Comparison of ENCODE assay signal across 8 mouse cellular contexts in genomic region chr11:115473626-115474275, GRCm38 (mm10). TPM values are rescaled to one million over a fixed set of nuclear protein-coding genes. Genes with fewer than 3 reads are reported as not detected.
DNase-seq lines count a peak whose midpoint lies in the region; ATAC-seq lines count a peak whose summit lies in the region.

No protein-coding gene starts in this region.

- peak; percentile 95 for DNase-seq in R1 (ENCODE audit: low read depth, low spot score)
- DNase-seq in cerebellum, postnatal 25 days: peak; percentile 98 to 99
- DNase-seq in frontal cortex, postnatal 25 days (ENCODE audit: low spot score in 2 of 2): peak; percentile 99 to 100
- peak; percentile 94 for DNase-seq in left cerebral cortex, adult 11 months (ENCODE audit: low spot score)
- peak; percentile 90 to 94 for DNase-seq in lung, postnatal 4 days
- peak; percentile 96 for DNase-seq in right cerebral cortex, postnatal 10 days (ENCODE audit: low spot score in 2 of 2)
- DNase-seq in urinary bladder, postnatal 25 days (ENCODE audit: low spot score): peak; percentile 90

- peaks cover 31% of the 10 kb centered on the region for H3K4me1 ChIP-seq in hindbrain, embryonic 15.5 days (replicated peaks)

- no peak overlapping the region; the same call in 1 of the 2 replicates for H3K9ac ChIP-seq in hindbrain, embryonic 15.5 days

- ATAC-seq in hindbrain, embryonic 15.5 days (ENCODE audit: low FRiP score, low read depth): no peak

- no peaks in the 10 kb centered on the region for H3K9me3 ChIP-seq in hindbrain, embryonic 15.5 days

- 20% methylated on average over 15 of the region's 15 CpGs for WGBS in hindbrain, embryonic 15.5 days

- H3K4me2 ChIP-seq in hindbrain, embryonic 15.5 days: peak overlapping the region; percentile 20; the same call in 1 of the 2 replicates

- H3K4me3 ChIP-seq in hindbrain, embryonic 15.5 days: no peak overlapping the region

- H3K27ac ChIP-seq in hindbrain, embryonic 15.5 days (replicated peaks): peak overlapping the region; percentile 88

- no peaks in the 10 kb centered on the region for H3K36me3 ChIP-seq in hindbrain, embryonic 15.5 days

- H3K27me3 ChIP-seq in hindbrain, embryonic 15.5 days: no peaks in the 10 kb centered on the region

RNA-seq across cellular contexts. Expression of gene Armc7, which starts 1.7 kb away (rescaled TPM):
- 16.3 and 18.2 TPM in 2 replicates for polyA plus RNA-seq in hindbrain, embryonic 15.5 days (2015; fragmentation: Nextera tagmentation; extraction: Ambion mirVana)

RNA-seq across cellular contexts. Expression of gene Slc16a5, which starts 11.5 kb away (rescaled TPM):
- polyA plus RNA-seq in hindbrain, embryonic 15.5 days (2015; fragmentation: Nextera tagmentation; extraction: Ambion mirVana): 0.17 and 0.24 TPM in 2 replicates

RNA-seq across cellular contexts. Expression of gene Nt5c, which starts 17.9 kb away (rescaled TPM):
- polyA plus RNA-seq in hindbrain, embryonic 15.5 days (2015; fragmentation: Nextera tagmentation; extraction: Ambion mirVana): 88.4 and 101 TPM in 2 replicates

RNA-seq across cellular contexts. Expression of gene Trim80, which starts 33.4 kb away (rescaled TPM):
- not detected in 2 replicates for polyA plus RNA-seq in hindbrain, embryonic 15.5 days (2015; fragmentation: Nextera tagmentation; extraction: Ambion mirVana)

RNA-seq across cellular contexts. Expression of gene Jpt1, which starts 40.4 kb away (rescaled TPM):
- polyA plus RNA-seq in hindbrain, embryonic 15.5 days (2015; fragmentation: Nextera tagmentation; extraction: Ambion mirVana): 1,345 and 1,399 TPM in 2 replicates
